Mouse (Mus musculus) left cerebral cortex, adult 18-20 months (tissue): ENCODE measurements around the gene Atp5g2. TPM values are rescaled to one million over a fixed set of nuclear protein-coding genes. Genes with fewer than 3 reads are reported as not detected.
"Not testable (repeated sequence)": the region's sequence is repeated elsewhere in the genome, so short reads cannot be mapped to it uniquely, and the experiment has no call there.

Source experiments
- DNase-seq, 2 experiments: peaks; one replicate each; pipeline ENCODE4 v3.0.0; 2021 to 2022; ENCODE audit warnings: low spot score in 2 of 2, mixed read lengths in 1 of 2
- total RNA-seq, 2 experiments: library from RNA; stranded (reverse); gene quantifications; 2 replicates each; pipeline ENCODE4 v1.2.3; 2021

Gene Atp5g2
- total RNA-seq, 2 experiments from 2014 or later = 7.8 to 11.6 TPM

GRCm38 (mm10) chr15:102670281-102670680 is 1.9 kb downstream of the Atp5g2 start:
- DNase-seq = no peak

GRCm38 (mm10) chr15:102669571-102669970 is 2.6 kb downstream of the Atp5g2 start:
- DNase-seq = no peak

DNA sequence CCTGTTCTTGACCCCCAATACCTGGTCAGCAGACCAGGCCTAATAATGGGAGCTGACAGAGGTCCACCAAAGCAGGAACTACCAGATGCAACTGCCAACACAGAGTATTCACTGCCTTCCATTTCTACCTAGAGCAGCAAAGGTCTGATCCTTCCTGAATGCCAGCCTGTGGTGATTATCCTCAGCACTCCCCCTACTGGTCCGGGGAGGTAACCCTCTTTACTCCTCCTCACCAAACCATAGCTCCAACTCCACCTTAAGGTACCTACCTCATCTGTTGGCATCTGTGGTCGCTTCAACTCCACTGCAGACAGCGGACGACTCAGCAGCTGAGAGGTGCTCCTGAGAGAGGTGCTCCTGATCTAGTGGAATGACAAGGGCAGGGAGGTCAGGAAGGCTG is 6.7 kb downstream of the Atp5g2 start:
- peak; percentile 58 to 69 for DNase-seq

GRCm38 (mm10) chr15:102663825-102664224 is 8.3 kb downstream of the Atp5g2 start:
- no peak for DNase-seq

DNA sequence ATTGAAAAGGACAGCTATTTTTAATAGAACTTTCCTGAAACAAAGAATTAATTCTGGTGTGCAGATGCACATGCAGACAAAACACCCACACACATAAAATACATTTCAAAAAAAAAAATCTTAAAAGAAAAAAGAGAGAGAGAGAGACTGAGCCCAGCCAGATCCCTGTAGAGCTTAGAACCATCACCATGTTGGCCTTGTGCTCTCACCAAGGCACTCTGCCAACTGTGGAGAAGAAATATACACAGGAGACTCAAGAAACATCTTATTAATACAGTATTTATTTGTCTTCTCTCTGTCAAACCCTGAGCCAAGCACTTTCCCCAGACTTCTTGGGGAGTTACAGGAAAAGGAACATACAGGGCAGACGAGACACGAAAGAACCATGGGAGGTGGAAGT is 9.6 kb downstream of the Atp5g2 start:
- DNase-seq = not testable (repeated sequence)

DNA sequence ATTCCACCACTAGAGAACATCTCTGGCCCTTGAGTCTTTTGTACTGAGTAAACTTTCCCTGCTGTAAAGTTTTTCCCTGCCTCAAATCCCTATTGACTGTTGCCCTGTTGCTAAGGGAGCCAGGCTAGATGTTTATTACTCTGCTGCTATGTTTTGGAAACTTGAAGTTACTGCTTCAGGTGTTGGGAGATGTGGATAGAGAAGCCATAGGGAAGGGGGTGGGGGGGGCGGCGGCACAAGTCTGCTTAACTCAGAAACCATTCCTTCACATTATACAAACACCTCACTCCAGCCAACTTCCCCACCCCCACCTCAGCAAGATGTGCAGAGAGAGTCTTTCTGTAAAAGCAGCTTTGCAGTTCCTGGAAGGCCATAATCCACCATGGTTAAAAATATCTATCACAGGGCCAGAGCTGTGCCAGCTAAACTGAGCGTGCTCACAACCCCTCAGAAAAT is 14.2 kb downstream of the Atp5g2 start:
- DNase-seq = peak in 1 of 2 experiments; percentile 32

- DNase-seq = no peak
These were observed 15.5 kb downstream of the Atp5g2 start for GRCm38 (mm10) chr15:102656658-102657057.

- not testable (repeated sequence) for DNase-seq
These were observed 20.1 kb downstream of the Atp5g2 start for GRCm38 (mm10) chr15:102651928-102652660.

DNA sequence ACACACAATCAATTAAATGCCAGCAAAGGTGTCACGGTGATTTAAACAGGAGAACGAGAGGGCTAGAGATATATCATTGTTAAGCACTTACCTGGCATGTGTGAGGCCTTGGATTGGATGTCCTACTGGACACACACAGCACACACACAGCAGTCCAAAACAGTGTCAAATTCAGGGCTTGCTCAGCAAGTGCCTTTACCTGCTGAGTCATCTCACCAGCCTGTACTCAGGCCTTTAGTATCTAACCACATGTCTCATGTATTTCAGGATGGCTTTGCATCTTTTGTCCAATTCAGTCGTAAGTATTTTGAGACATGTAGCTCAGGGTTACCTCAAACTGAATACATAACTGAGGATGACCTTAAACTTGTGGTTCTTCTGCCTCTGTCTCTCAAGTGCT is 21.0 kb downstream of the Atp5g2 start:
- no peak for DNase-seq

DNA sequence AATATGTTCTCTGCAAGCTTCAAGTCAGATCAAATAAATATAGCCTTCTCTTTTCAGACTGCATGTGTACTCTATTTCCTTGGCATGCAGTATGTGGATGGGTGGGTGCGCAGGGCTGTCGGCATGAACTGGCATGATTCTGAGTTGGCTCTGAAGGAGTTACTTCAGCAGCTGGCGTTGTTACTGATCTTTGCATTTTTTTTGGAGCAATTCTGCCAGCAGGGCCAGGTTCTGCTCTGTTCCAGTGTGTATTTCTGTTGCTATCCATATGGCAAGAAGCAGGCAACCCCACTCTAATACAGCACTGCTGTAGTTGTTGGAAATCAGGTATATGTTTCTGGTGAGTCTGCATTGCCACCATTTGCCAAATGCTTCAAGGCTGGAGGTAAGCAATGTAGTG is 36.3 kb downstream of the Atp5g2 start:
- DNase-seq = peak; percentile 33 to 67

- no peak for DNase-seq
These were observed 37.5 kb downstream of the Atp5g2 start for GRCm38 (mm10) chr15:102634684-102635083.

- DNase-seq = no peak
These were observed 46.5 kb downstream of the Atp5g2 start for GRCm38 (mm10) chr15:102625687-102626055.

DNA sequence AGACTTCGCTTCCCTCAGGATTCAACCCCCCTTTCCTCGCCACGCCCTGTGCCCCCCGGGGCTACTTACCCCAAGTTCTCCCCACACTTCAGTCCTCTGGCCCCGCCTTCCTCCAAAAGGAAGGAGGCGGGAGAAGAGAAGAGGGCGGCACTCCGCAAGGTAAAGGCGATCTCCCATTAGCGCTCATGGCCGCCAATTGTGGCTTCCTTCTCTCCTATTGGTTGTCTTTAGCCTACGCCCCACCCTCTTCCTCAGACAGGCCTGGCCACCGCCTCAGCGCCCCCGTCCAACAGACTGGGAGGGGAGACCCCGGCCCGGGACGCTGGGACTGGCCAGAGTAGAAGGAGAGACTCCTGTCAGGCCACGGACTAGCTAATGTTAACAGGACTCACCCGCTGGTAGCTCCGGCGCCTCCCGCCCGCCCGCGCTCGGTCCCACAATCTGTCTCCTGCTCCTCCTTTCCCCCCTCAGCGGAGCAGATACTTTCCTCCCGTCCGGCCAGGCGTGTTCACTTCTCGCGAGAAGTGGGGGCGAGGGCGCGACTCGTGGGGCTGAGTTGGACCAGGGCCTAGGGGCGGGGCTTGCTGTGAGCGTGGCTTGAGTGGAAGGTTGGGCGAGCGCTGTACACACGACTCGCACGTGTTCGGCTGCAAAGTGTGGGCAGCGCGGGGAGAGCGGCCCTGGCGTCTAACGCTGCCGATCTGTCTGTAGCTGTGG is 47.0 kb downstream of the Atp5g2 start, which contains the start of the genes Gm28047 and Atf7:
Gene Gm28047 (minus strand): TSS at position 98 of the 717 bp plus-strand sequence.
Gene Atf7 (minus strand): TSS at position 495 of the 717 bp plus-strand sequence.
- DNase-seq = peak; percentile 99

- DNase-seq = no peak
These were observed 47.7 kb downstream of the Atp5g2 start for GRCm38 (mm10) chr15:102624291-102624969.

DNA sequence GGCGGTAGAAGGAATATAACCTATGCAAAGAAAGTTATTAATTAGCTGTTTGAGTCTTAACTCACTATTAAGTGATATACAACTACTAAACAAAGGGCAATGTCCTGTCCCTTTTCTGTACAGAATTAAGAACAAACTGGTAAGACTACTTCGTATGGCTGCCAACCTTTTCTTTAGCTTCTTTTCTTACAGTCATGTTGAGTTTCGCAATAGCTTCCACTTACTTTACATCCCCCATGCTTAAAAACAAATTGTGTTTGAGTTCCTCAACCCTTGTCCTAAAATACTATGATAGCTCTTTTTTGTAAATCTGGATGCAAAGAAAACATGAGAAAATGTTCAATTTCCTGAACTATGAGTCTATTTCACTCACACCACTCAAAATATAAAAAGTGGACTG is 49.0 kb downstream of the Atp5g2 start:
- no peak for DNase-seq

GRCm38 (mm10) chr15:102622536-102622935 is 49.6 kb downstream of the Atp5g2 start:
- no peak for DNase-seq

DNA sequence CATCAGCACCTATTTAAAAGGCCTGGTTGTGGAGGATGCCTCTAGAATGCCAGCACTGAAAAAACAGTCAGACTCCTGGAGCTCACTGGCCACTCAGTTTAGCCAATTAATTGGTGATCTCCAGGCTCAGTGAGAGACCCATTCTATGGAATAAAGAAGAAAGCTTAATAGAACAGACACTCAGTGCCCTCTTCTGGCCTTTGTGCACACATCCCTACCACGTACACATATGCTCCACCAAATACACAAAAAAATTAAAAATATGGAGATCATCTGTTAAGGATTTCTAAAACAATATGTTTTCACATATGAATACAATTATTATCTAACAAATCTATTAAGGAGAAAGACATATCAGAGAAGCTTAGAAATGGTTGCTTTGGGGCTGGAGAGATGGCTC is 51.4 kb downstream of the Atp5g2 start:
- no peak for DNase-seq

GRCm38 (mm10) chr15:102619486-102619885 is 52.7 kb downstream of the Atp5g2 start:
- DNase-seq = no peak

GRCm38 (mm10) chr15:102617654-102618053 is 54.5 kb downstream of the Atp5g2 start:
- no peak for DNase-seq

- DNase-seq = no peak
These were observed 56.0 kb downstream of the Atp5g2 start for GRCm38 (mm10) chr15:102616174-102616573.

DNA sequence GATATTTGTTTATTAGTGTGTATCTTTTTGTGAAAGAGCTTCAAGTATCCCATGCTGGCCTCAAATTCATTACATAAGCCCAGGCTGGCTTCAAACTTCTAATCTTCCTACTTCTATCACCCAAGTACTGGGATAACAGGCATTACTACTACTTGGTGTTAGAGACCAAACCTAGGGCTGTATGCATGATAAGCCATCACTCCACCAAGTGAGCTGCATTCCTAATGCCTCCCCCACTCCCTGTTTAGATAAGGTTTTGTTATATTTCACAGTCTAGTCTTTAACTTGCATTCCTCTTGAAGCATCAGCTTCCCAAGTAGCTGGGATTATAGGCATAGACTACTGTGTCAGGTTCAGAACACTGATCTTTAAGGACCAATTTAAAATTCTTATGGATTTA is 57.9 kb downstream of the Atp5g2 start:
- DNase-seq = no peak

- no peak for DNase-seq
These were observed 59.2 kb downstream of the Atp5g2 start for GRCm38 (mm10) chr15:102612966-102613365.
